Mouse (Mus musculus) urinary bladder, postnatal 36 days (tissue): Measurements from ENCODE around the gene Tcf7l1.
A peak's percentile ranks its signal among the peaks of the same experiment; 100 is the strongest.

Experiments used
- DNase-seq, 2 experiments: peaks; one replicate each; pipeline ENCODE4 v3.0.0; 2022; ENCODE audit warnings: low spot score in 2 of 2, mixed read lengths in 1 of 2

The Tcf7l1 gene

GRCm38 (mm10) chr6:72663000-72663399 lies 126.1 kb downstream of the Tcf7l1 start:
- DNase-seq, result no peak

GRCm38 (mm10) chr6:72660391-72660720 lies 128.7 kb downstream of the Tcf7l1 start:
- no peak for DNase-seq

- no peak for DNase-seq
Observed at GRCm38 (mm10) chr6:72659717-72660390, 129.2 kb downstream of the Tcf7l1 start.

GRCm38 (mm10) chr6:72658006-72658405 lies 131.0 kb downstream of the Tcf7l1 start:
- no peak for DNase-seq

- no peak for DNase-seq
Observed at GRCm38 (mm10) chr6:72656053-72656442, 133.0 kb downstream of the Tcf7l1 start.

- peak; percentile 66 to 75 for DNase-seq
Observed at GRCm38 (mm10) chr6:72655309-72656052, 133.6 kb downstream of the Tcf7l1 start.

GRCm38 (mm10) chr6:72654355-72654754 lies 134.7 kb downstream of the Tcf7l1 start:
- DNase-seq, result no peak

- DNase-seq, result peak in 1 of 2 experiments; percentile 77
Observed at GRCm38 (mm10) chr6:72653419-72653818, 135.6 kb downstream of the Tcf7l1 start.

- no peak for DNase-seq
Observed at GRCm38 (mm10) chr6:72650338-72650851, 138.7 kb downstream of the Tcf7l1 start.

GRCm38 (mm10) chr6:72648002-72648595 lies 141.0 kb downstream of the Tcf7l1 start:
- no peak for DNase-seq

GRCm38 (mm10) chr6:72647383-72647820 lies 141.7 kb downstream of the Tcf7l1 start:
- peak; percentile 58 to 61 for DNase-seq

- DNase-seq, result no peak
Observed at GRCm38 (mm10) chr6:72645364-72645763, 143.7 kb downstream of the Tcf7l1 start.

GRCm38 (mm10) chr6:72644576-72644975 lies 144.5 kb downstream of the Tcf7l1 start:
- no peak for DNase-seq

- DNase-seq, result no peak
Observed at GRCm38 (mm10) chr6:72641218-72641954, 147.7 kb downstream of the Tcf7l1 start.

- no peak for DNase-seq
Observed at GRCm38 (mm10) chr6:72636940-72637339, 152.1 kb downstream of the Tcf7l1 start.

- DNase-seq, result peak in 1 of 2 experiments; percentile 50
Observed at GRCm38 (mm10) chr6:72635760-72636431, 153.2 kb downstream of the Tcf7l1 start.

- no peak for DNase-seq
Observed at GRCm38 (mm10) chr6:72634311-72634710, 154.7 kb downstream of the Tcf7l1 start.

- DNase-seq, result no peak
Observed at GRCm38 (mm10) chr6:72631700-72632099, 157.4 kb downstream of the Tcf7l1 start.

GRCm38 (mm10) chr6:72630961-72631360 lies 158.1 kb downstream of the Tcf7l1 start:
- DNase-seq, result no peak

- no peak for DNase-seq
Observed at GRCm38 (mm10) chr6:72630370-72630769, 158.7 kb downstream of the Tcf7l1 start.

- DNase-seq, result no peak
Observed at GRCm38 (mm10) chr6:72627276-72627675, 161.8 kb downstream of the Tcf7l1 start.
